Mouse (Mus musculus) bone marrow, adult 2 months (tissue): ENCODE data around the gene Vezt. TPM values are rescaled to one million over a fixed set of nuclear protein-coding genes. Genes with fewer than 3 reads are reported as not detected.

ENCODE experiments used
- H3K27ac ChIP-seq: fragments of 200-500 bp; 2 replicates; pipeline ENCODE4 v1.5.1; 2012; ENCODE audit warnings: low read depth, mild to moderate bottlenecking, control low read depth, inconsistent platforms, low read length; ENCODE audit not compliant: control insufficient read depth, poor library complexity, insufficient read depth
- H3K4me1 ChIP-seq: fragments of 200-500 bp; 2 replicates; pipeline ENCODE4 v1.6.1; 2011; ENCODE audit warnings: low read length; ENCODE audit not compliant: control insufficient read depth, insufficient read depth
- H3K4me3 ChIP-seq: fragments of 200-500 bp; replicated peaks from 2 replicates; pipeline ENCODE3; 2011; ENCODE audit warnings: mild to moderate bottlenecking, low read depth, low read length, control low read depth; ENCODE audit not compliant: control insufficient read depth
- CTCF ChIP-seq: fragments of 200-500 bp; IDR thresholded peaks from 2 replicates; pipeline ENCODE4 v1.5.1; 2011; ENCODE audit warnings: low read length, control low read depth; ENCODE audit not compliant: control insufficient read depth, insufficient read depth
- POLR2A ChIP-seq: fragments of 200-500 bp; IDR thresholded peaks from 2 replicates; pipeline ENCODE4 v1.6.1; 2011; ENCODE audit warnings: low read depth, mild to moderate bottlenecking, control low read depth, low read length, borderline replicate concordance; ENCODE audit not compliant: control insufficient read depth
- WGBS: fragments of 180-500 bp; shearing (Covaris S2); methylation state at CpG from one replicate; pipeline ENCODE4 v1.1.7; 2018; 5-methylcytosine and 5-hydroxymethylcytosine counted together
- polyA plus RNA-seq: library from polyadenylated mRNA; stranded (reverse); fragments of >200 nt; gene quantifications from 2 replicates; pipeline ENCODE4 v1.2.4, GENCODE M21; 2011; ENCODE audit warnings: low replicate concordance; ENCODE audit not compliant: missing spikeins, insufficient read depth, insufficient read length

Vezt gene
- polyA plus RNA-seq = 6.6 and 7.9 TPM in 2 replicates

- whole genome bisulfite sequencing = under 1% methylated on average over 77 of the region's 77 CpGs
- H3K27ac ChIP-seq = peak within 1 kb of the TSS; percentile 84
- TF ChIP-seq POLR2A (peak; percentile 67; the same call in 1 of the 2 replicates), CTCF (peak; percentile 57)
Measured at GRCm38 (mm10) chr10:94035658-94036374, at the start of gene Vezt, which contains the start of gene Fgd6. Gene Vezt (minus strand): TSS chr10:94035817. Gene Fgd6 (plus strand): TSS chr10:94036001.

GRCm38 (mm10) chr10:94082040-94082734 lies 46.6 kb upstream of the Vezt start:
- H3K27ac ChIP-seq = no peak overlapping the region
- 41% methylated on average over 7 of the region's 7 CpGs for WGBS
- no peak for TF ChIP-seq POLR2A
- H3K4me1 ChIP-seq = no peaks in the 10 kb centered on the region; the same call in 1 of the 2 replicates
- H3K4me3 ChIP-seq = no peak overlapping the region

More at GRCm38 (mm10) chr10:94035658-94036374, at the start of gene Vezt, which contains the start of gene Fgd6:
- Histone ChIP-seq H3K4me3 (peak within 1 kb of the TSS; percentile 97), H3K4me1 (no peaks in the 10 kb centered on the region; the same call in none of the 2 replicates)

GRCm38 (mm10) chr10:94080740-94081139 lies 45.1 kb upstream of the Vezt start:
- Histone ChIP-seq H3K27ac (no peak overlapping the region), H3K4me3 (no peak overlapping the region), H3K4me1 (no peaks in the 10 kb centered on the region; the same call in 1 of the 2 replicates)
- TF ChIP-seq CTCF (no peak), POLR2A (no peak)
- WGBS = 76% methylated on average over 3 of the region's 3 CpGs

GRCm38 (mm10) chr10:94076966-94077825 lies 41.6 kb upstream of the Vezt start:
- no peak overlapping the region for H3K27ac ChIP-seq
- H3K4me3 ChIP-seq = no peak overlapping the region
- H3K4me1 ChIP-seq = no peaks in the 10 kb centered on the region
- no peak for TF ChIP-seq CTCF
- TF ChIP-seq POLR2A = no peak
- WGBS = 91% methylated on average over 14 of the region's 14 CpGs

- 80% methylated on average over 4 of the region's 4 CpGs for WGBS
- Histone ChIP-seq H3K4me3 (no peak overlapping the region), H3K27ac (no peak overlapping the region), H3K4me1 (no peaks in the 10 kb centered on the region)
- TF ChIP-seq POLR2A (no peak), CTCF (no peak)
Measured at GRCm38 (mm10) chr10:94072916-94073465, 37.4 kb upstream of the Vezt start.

GRCm38 (mm10) chr10:94072261-94072915 lies 36.8 kb upstream of the Vezt start:
- no peak for TF ChIP-seq POLR2A
- TF ChIP-seq CTCF = no peak
- H3K27ac ChIP-seq = no peak overlapping the region
- H3K4me1 ChIP-seq = no peaks in the 10 kb centered on the region
- 56% methylated on average over 10 of the region's 10 CpGs for WGBS
- H3K4me3 ChIP-seq = no peak overlapping the region

GRCm38 (mm10) chr10:94071641-94072040 lies 36.0 kb upstream of the Vezt start:
- H3K4me3 ChIP-seq = no peak overlapping the region
- TF ChIP-seq POLR2A = no peak
- no peak for TF ChIP-seq CTCF
- H3K27ac ChIP-seq = no peak overlapping the region
- H3K4me1 ChIP-seq = no peaks in the 10 kb centered on the region
- WGBS = 88% methylated on average over 7 of the region's 7 CpGs
